Mouse (Mus musculus) forebrain, embryonic 11.5 days (tissue): ENCODE measurements around the gene Aip. TPM values are rescaled to one million over a fixed set of nuclear protein-coding genes. Genes with fewer than 3 reads are reported as not detected.

Source experiments
- ATAC-seq: fragments of 200-750 bp; cut with Nextera tagmentation; replicated peaks from 2 replicates; pipeline ENCODE4 v1.8.0; 2017; ENCODE audit warnings: moderate TSS enrichment; ENCODE audit not compliant: low FRiP score
- DNase-seq: peaks from one replicate; pipeline ENCODE4 v3.0.0-alpha.2; 2017; ENCODE audit warnings: low spot score
- H3K27ac ChIP-seq: fragments of 300-500 bp; sonication (generic); 2 replicates; pipeline ENCODE4 v1.5.1; 2014; ENCODE audit warnings: low read depth, low read length
- H3K27me3 ChIP-seq: fragments of 300-500 bp; sonication (generic); 2 replicates; pipeline ENCODE4 v1.6.1; 2014; ENCODE audit warnings: mild to moderate bottlenecking, low read length, mixed read lengths; ENCODE audit not compliant: control insufficient read depth, insufficient read depth
- H3K36me3 ChIP-seq: fragments of 300-500 bp; sonication (generic); 2 replicates; pipeline ENCODE4 v1.6.1; 2014; ENCODE audit warnings: mild to moderate bottlenecking, low read length, moderate library complexity, mixed read lengths; ENCODE audit not compliant: control insufficient read depth, insufficient read depth
- H3K4me1 ChIP-seq: fragments of 300-500 bp; sonication (generic); replicated peaks from 2 replicates; pipeline ENCODE4 v1.6.1; 2014; ENCODE audit warnings: low read length, mixed read lengths; ENCODE audit not compliant: control insufficient read depth, insufficient read depth
- H3K4me2 ChIP-seq: fragments of 300-500 bp; sonication (generic); 2 replicates; pipeline ENCODE4 v1.6.1; 2014; ENCODE audit warnings: low read depth, mild to moderate bottlenecking, low read length, moderate library complexity, mixed read lengths; ENCODE audit not compliant: severe bottlenecking
- H3K4me3 ChIP-seq: fragments of 300-500 bp; sonication (generic); 2 replicates; pipeline ENCODE4 v1.5.1; 2014; ENCODE audit warnings: low read depth, low read length
- H3K9ac ChIP-seq: fragments of 300-500 bp; sonication (generic); 2 replicates; pipeline ENCODE4 v1.6.1; 2014; ENCODE audit warnings: low read length
- H3K9me3 ChIP-seq: fragments of 300-500 bp; sonication (generic); 2 replicates; pipeline ENCODE4 v1.6.1; 2016; ENCODE audit warnings: low read length, mixed read lengths; ENCODE audit not compliant: control insufficient read depth
- WGBS: fragments of 180-500 bp; shearing (Covaris S2); extraction: QIAGEN DNeasy Blood & Tissue Kit; methylation state at CpG from one replicate; pipeline ENCODE4 v1.1.7; 2014; 5-methylcytosine and 5-hydroxymethylcytosine counted together
- polyA plus RNA-seq: library from polyadenylated mRNA; unstranded; fragments of >200 nt; fragmentation: Nextera tagmentation; extraction: Ambion mirVana; gene quantifications from 2 replicates; pipeline ENCODE4 v1.2.1, GENCODE M21; 2014

Aip gene
- polyA plus RNA-seq, result 52.3 and 59.0 TPM in 2 replicates

- Histone ChIP-seq H3K9me3 (no peaks in the 10 kb centered on the region), H3K9ac (peak within 1 kb of the TSS; percentile 71), H3K4me3 (peak within 1 kb of the TSS; percentile 77), H3K4me1 (peaks cover 9% of the 10 kb centered on the region), H3K27me3 (no peaks in the 10 kb centered on the region), H3K4me2 (peak within 1 kb of the TSS; percentile 73), H3K36me3 (no peaks in the 10 kb centered on the region; the same call in 1 of the 2 replicates), H3K27ac (no peak within 1 kb of the TSS)
- ATAC-seq (peak; percentile 93), DNase-seq (peak; percentile 99)
- WGBS, result 1% methylated on average over 64 of the region's 64 CpGs
These were observed at the start of gene Aip for GRCm38 (mm10) chr19:4125741-4126696. Gene Aip (minus strand): TSS chr19:4125858.

GRCm38 (mm10) chr19:4172925-4173324 is 47.3 kb upstream of the Aip start:
- Histone ChIP-seq H3K36me3 (no peaks in the 10 kb centered on the region), H3K4me1 (peaks cover 15% of the 10 kb centered on the region), H3K27ac (no peak overlapping the region), H3K27me3 (no peaks in the 10 kb centered on the region), H3K4me2 (no peak overlapping the region), H3K4me3 (no peak overlapping the region), H3K9me3 (no peaks in the 10 kb centered on the region), H3K9ac (no peak overlapping the region)
- ATAC-seq, result no peak
- 61% methylated on average over 11 of the region's 11 CpGs for WGBS
- DNase-seq, result no peak

GRCm38 (mm10) chr19:4171393-4172290 is 46.0 kb upstream of the Aip start:
- ATAC-seq, result no peak
- H3K9ac ChIP-seq, result no peak overlapping the region
- H3K27me3 ChIP-seq, result no peaks in the 10 kb centered on the region
- 68% methylated on average over 13 of the region's 13 CpGs for WGBS
- no peaks in the 10 kb centered on the region for H3K36me3 ChIP-seq
- H3K4me2 ChIP-seq, result no peak overlapping the region
- no peak for DNase-seq
- H3K4me3 ChIP-seq, result no peak overlapping the region
- peaks cover 15% of the 10 kb centered on the region for H3K4me1 ChIP-seq
- H3K9me3 ChIP-seq, result no peaks in the 10 kb centered on the region
- H3K27ac ChIP-seq, result no peak overlapping the region

GRCm38 (mm10) chr19:4170723-4171392 is 45.2 kb upstream of the Aip start:
- peaks cover 13% of the 10 kb centered on the region for H3K4me1 ChIP-seq
- no peak overlapping the region for H3K4me2 ChIP-seq
- DNase-seq, result no peak
- 88% methylated on average over 10 of the region's 10 CpGs for WGBS
- H3K36me3 ChIP-seq, result no peaks in the 10 kb centered on the region
- no peak overlapping the region for H3K4me3 ChIP-seq
- no peak for ATAC-seq
- H3K9ac ChIP-seq, result no peak overlapping the region
- H3K27me3 ChIP-seq, result no peaks in the 10 kb centered on the region
- H3K27ac ChIP-seq, result no peak overlapping the region
- H3K9me3 ChIP-seq, result no peaks in the 10 kb centered on the region

DNA sequence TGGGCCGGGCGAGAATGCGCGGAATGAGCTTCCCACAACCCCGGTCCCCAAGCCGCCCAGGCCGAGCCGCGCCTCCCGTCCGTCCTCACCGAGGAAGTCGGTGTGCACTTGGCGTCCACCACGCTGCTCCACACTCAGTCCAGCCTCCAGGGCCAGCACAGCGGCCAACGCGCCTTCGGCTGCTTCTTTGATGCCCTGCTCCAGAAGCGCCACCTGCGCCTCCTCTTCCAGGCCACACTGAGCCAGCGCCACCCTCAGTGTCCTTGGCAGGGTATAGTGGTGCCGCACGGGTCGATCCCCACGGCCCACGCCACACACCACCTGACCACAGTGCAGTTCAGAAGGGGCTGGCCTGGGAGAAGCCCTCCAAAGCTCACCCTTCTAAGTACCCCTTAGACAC is 44.2 kb upstream of the Aip start:
- WGBS, result 10% methylated on average over 27 of the region's 27 CpGs

GRCm38 (mm10) chr19:4169378-4169784 is 43.7 kb upstream of the Aip start:
- H3K27me3 ChIP-seq, result no peaks in the 10 kb centered on the region
- peak; percentile 94 for ATAC-seq
- DNase-seq, result peak; percentile 100
- no peaks in the 10 kb centered on the region for H3K36me3 ChIP-seq
- H3K4me2 ChIP-seq, result peak overlapping the region; percentile 92
- H3K27ac ChIP-seq, result peak overlapping the region; percentile 67
- under 1% methylated on average over 42 of the region's 43 CpGs for WGBS
- H3K9me3 ChIP-seq, result no peaks in the 10 kb centered on the region
- H3K4me1 ChIP-seq, result peaks cover 6% of the 10 kb centered on the region
- H3K4me3 ChIP-seq, result peak overlapping the region; percentile 37
- peak overlapping the region; percentile 75 for H3K9ac ChIP-seq

More for the DNA sequence above, 44.2 kb upstream of the Aip start:
- Histone ChIP-seq H3K27me3 (no peaks in the 10 kb centered on the region), H3K4me2 (peak overlapping the region; percentile 92), H3K9me3 (no peaks in the 10 kb centered on the region), H3K4me3 (peak overlapping the region; percentile 37), H3K36me3 (no peaks in the 10 kb centered on the region), H3K27ac (peak overlapping the region; percentile 67), H3K9ac (peak overlapping the region; percentile 75), H3K4me1 (peaks cover 6% of the 10 kb centered on the region)
- DNase-seq, result no peak
- peak; percentile 63 for ATAC-seq

DNA sequence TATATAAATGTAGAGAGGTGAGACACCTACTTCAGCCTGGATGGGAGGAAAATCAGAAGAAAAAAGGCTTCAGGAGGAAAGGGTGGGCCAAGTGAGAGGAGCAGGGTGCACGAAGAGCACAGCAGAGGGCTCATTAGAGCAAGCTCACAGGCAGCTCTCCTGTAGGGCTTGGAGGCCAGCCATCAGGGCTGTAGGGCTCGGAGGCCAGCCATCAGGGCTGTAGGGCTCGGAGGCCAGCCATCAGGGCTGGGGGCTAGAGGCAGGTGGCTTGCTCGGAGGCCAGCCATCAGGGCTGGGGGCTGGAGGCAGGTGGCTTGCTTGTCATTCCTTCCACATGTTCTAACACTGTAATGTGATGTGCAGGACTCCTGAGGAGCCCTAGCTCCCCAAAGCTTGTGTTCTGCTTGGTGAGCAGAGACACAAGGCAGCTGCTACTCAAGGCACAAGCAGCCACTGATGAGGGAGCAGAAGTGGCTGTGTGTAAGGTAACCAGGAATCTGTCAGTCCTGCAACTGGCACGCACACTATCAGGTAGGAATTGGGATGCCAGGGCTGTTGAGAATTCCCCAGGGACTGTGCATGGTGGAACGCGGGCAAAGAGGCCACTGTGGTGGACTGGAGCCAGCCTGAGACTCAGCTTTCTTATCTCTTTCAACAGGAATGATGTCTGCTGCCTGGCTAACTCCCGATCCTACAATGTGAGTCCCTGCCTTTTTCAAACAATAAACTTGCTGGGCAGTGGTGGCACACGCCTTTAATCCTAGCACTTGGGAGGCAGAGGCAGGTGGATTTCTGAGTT is 41.2 kb upstream of the Aip start:
- no peak overlapping the region for H3K4me3 ChIP-seq
- H3K4me1 ChIP-seq, result peaks cover 12% of the 10 kb centered on the region
- no peak overlapping the region for H3K9ac ChIP-seq
- no peaks in the 10 kb centered on the region for H3K36me3 ChIP-seq
- no peak overlapping the region for H3K27ac ChIP-seq
- WGBS, result 88% methylated on average over 9 of the region's 9 CpGs
- DNase-seq (no peak), ATAC-seq (no peak)
- no peaks in the 10 kb centered on the region for H3K27me3 ChIP-seq
- H3K4me2 ChIP-seq, result no peak overlapping the region
- no peaks in the 10 kb centered on the region for H3K9me3 ChIP-seq
